Mouse (Mus musculus) heart, adult 9 months (tissue): ENCODE results near the gene Chst15.
A peak's percentile ranks its signal among the peaks of the same experiment; 100 is the strongest.

Source experiments
- DNase-seq, 2 experiments: peaks; one replicate each; pipeline ENCODE4 v3.0.0; 2022; ENCODE audit warnings: low spot score in 2 of 2

Chst15 gene

GRCm38 (mm10) chr7:132226379-132227074 lies 90.5 kb downstream of the Chst15 start:
- DNase-seq = peak; percentile 63 to 87

DNA sequence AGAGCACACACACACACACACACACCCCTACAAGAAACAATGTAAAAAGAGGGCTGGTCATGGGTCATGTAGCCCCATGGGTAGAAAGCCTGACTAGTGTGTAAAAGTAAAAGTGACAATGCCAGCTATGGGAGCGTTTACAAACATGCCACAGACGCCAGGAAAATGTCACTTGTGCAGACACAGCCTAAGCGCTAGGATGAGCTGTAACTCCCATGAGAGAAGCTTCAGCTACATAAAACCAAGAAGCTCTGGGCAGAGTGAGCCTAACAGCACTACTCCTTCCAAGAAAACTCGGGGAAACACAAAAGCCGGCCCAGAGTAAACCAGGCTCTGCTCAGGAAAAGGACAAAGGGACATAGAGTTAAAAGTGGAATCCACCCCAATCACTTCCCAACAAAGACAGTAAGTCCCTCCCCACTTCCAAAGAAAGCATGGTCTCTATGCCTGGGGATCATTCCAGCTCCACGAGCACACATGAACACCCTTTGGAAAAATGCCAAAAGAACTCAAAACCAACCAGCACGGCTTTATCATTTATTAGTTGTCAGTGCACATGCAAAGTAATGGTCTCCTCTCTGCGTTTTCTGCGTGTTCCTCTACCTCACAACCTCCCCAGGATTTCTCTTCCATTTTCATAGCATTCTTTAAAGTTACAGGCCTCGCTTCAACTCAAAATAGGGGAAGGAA lies 93.4 kb downstream of the Chst15 start:
- no peak for DNase-seq

GRCm38 (mm10) chr7:132214031-132214430 lies 103.0 kb downstream of the Chst15 start:
- no peak for DNase-seq

- DNase-seq = peak; percentile 74
Observed at GRCm38 (mm10) chr7:132213460-132213859, 103.6 kb downstream of the Chst15 start.

GRCm38 (mm10) chr7:132211920-132212701 lies 104.9 kb downstream of the Chst15 start:
- peak in 1 of 2 experiments; percentile 23 for DNase-seq

DNA sequence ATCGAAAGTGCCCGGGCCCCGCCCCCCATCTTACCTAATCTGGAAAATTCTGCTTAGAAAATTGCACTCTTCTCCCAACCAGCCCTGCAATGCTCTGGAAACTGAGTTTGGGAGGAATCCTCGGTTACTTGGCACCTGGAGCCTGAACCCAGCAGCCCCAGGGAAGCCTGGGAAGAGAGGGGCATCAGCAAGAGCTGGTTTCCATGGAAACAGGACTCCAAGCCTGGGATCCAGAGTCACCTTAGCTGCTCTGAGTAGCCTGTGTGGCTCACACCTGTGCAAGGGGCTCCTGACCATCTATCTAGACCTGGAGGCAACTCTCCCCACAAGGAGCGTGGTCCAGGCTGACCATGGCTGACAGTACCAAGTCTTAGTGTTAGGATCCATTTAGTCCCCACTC lies 106.4 kb downstream of the Chst15 start:
- DNase-seq = no peak

DNA sequence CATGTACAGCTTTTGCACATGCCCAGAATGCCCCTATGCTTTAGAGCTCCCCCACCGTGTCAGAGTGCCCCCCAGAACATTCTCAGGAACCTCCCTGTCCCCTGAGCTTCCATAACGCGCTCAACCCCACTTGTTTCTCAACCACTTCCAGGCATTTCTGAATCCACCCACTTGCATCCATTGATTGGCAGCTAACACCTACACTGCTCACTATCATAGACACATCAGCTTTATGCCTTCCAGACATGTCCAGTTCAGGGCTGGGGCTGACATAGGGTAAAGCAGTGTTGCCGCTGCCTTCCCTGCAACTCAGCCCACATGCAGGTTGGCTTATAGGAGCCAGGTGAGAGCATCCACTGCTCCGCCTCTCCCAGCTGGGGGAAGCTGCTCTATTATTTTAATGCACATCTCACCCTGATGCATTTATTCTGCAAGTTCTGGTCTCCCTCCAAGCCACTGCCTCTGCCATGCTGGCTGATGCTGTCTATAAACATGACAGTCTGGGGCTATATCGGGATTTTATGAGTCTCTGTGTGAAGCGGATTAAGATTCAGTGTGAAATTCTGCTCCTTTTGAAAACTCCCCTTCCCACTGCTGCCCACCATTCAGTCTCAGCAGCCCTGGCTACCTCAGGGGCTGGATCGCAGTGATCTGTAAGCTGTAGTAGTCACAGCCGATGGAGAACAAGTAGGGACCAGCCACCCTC lies 107.9 kb downstream of the Chst15 start:
- no peak for DNase-seq

- no peak for DNase-seq
Observed at GRCm38 (mm10) chr7:132204073-132204612, 112.9 kb downstream of the Chst15 start.

DNA sequence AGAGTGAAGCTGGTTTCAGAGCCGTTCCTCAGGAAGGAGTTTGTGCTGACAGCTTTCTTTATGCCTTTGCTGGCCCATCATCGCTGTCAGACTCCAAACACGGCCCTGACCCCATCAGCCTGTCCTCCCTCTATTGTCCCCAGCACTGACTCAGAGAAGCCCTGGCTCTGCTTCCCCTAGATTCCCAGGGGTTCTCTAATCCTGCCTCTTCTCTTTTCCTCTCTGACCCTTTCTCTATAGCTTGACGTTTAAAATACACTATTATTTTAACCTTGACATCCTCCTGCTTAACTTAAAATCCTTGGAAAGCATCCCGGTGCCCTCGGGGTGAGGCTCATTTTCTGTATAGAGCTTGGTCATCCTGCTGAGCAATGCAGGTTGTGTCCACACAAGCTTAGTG lies 117.3 kb downstream of the Chst15 start:
- DNase-seq = no peak

DNA sequence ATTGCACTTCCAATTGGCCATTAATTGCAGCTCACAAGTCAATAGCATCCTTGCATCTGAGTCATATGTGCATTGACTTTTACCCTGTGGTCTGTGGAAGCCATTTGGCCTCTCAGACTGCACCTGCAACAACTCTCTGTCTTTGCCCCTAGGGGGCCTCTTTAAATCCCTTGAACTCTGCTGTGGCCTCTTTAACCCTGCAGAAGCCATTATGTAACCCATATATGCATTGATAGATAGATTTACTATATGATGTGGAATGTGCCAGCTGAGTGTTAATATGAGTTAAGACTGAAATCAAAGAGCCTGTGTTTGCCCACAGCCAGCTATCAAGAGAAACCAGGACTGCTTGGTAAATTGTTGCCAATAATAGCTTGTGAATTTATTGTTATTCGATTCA lies 118.2 kb downstream of the Chst15 start:
- no peak for DNase-seq

DNA sequence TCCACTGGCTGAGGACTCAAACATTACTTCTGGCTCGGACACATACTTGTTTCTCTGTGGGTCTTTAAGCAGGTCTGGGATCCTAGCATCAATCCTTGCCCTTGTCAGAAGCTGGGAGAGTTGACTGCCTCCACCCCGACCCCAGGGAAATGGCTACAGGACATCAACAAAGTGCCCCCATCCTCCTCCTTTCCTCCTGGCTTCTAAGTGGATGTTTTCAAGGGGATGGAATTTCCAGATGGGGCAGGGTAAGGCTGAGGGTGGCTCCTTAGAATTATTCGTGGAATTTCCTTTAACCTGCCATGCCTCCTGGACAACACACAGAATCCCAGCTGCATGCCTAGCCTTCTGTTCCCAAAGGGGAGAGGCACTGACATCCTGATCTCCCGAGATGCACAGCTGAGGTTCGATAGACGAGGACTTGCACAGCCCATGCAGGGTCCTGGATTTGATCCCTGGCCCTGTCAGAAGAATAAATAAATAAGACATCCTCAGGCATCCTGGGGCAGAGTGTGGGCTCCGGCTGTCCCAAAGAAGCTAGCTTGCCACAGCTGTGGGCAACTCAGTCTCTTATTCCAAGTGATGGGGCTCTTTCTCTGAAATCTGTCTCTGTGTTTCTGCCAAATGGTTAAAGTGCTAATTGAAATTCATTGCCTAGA lies 119.1 kb downstream of the Chst15 start:
- DNase-seq = no peak

DNA sequence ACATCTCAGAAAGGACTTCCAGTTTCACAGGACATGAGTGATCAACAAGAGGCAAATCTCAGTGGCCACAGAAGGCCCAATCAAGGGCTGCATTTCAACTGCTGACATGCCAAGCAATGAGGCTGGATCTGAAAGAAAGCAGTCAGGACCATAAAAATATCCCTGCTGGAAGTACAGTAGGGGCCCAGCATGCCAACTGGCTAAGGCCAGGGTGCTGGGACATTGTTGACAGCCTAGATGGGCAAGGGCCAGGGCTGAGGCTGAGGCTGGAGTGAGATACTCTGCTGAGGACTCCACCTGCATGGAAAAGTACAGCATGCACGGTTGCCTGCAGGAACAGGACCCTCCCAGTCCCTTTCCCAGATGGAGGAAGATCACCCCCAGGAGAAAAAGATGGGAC lies 120.4 kb downstream of the Chst15 start:
- peak; percentile 71 to 74 for DNase-seq

DNA sequence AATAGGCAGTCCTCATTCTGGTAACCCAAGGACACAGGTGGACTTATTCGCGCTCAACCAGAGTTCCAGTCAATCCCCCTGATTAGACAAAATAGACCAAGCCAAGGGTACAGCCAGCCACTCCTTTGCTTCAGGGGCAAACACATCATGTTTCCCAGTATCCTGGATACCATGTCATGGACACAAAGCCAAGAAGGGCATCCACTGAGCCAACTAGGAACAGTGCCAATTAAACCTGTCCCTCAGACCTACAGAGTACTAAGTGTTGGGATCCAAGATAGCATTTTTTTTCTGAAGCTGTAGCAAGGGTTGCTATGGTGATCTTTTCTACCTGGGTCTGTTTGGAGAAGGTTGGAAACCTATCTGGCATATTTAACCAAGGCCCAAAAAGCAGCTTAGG lies 123.4 kb downstream of the Chst15 start:
- DNase-seq = peak; percentile 36 to 65

- DNase-seq = no peak
Observed at GRCm38 (mm10) chr7:132187456-132187855, 129.6 kb downstream of the Chst15 start.
